Mouse (Mus musculus) megakaryocyte, embryonic 14.5 days (primary cell): ENCODE results near the gene Pld4. TPM values are rescaled to one million over a fixed set of nuclear protein-coding genes. Genes with fewer than 3 reads are reported as not detected.
"Not testable (repeated sequence)": the region's sequence is repeated elsewhere in the genome, so short reads cannot be mapped to it uniquely, and the experiment has no call there.

Source experiments
- H3K27me3 ChIP-seq: replicated peaks from 2 replicates; pipeline ENCODE3; 2012; ENCODE audit warnings: inconsistent platforms
- H3K36me3 ChIP-seq: replicated peaks from 2 replicates; pipeline ENCODE3; 2012; ENCODE audit warnings: low read length, inconsistent platforms, mixed read lengths
- H3K4me1 ChIP-seq: 2 replicates; pipeline ENCODE4 v1.6.1; 2012; ENCODE audit warnings: inconsistent platforms
- H3K4me3 ChIP-seq: replicated peaks from 2 replicates; pipeline ENCODE3; 2012; ENCODE audit warnings: moderate library complexity, mild to moderate bottlenecking, inconsistent platforms
- H3K9me3 ChIP-seq: 2 replicates; pipeline ENCODE4 v1.6.1; 2012; ENCODE audit warnings: inconsistent platforms
- FLI1 ChIP-seq: IDR thresholded peaks from 2 replicates; pipeline ENCODE4 v1.6.1; 2012; ENCODE audit warnings: low read length, inconsistent platforms, mixed read lengths
- GATA1 ChIP-seq: IDR thresholded peaks from 3 replicates; pipeline ENCODE4 v1.6.1; 2012; ENCODE audit warnings: mixed read lengths, low read length, inconsistent platforms, borderline replicate concordance
- polyA plus RNA-seq: library from polyadenylated mRNA; stranded (reverse); fragments of >175 nt; gene quantifications from 2 replicates; pipeline ENCODE4 v1.2.3, GENCODE M21; 2012; ENCODE audit warnings: low replicate concordance; ENCODE audit not compliant: insufficient read depth

The Pld4 gene
- polyA plus RNA-seq, 1 experiment = 36.3 TPM

DNA sequence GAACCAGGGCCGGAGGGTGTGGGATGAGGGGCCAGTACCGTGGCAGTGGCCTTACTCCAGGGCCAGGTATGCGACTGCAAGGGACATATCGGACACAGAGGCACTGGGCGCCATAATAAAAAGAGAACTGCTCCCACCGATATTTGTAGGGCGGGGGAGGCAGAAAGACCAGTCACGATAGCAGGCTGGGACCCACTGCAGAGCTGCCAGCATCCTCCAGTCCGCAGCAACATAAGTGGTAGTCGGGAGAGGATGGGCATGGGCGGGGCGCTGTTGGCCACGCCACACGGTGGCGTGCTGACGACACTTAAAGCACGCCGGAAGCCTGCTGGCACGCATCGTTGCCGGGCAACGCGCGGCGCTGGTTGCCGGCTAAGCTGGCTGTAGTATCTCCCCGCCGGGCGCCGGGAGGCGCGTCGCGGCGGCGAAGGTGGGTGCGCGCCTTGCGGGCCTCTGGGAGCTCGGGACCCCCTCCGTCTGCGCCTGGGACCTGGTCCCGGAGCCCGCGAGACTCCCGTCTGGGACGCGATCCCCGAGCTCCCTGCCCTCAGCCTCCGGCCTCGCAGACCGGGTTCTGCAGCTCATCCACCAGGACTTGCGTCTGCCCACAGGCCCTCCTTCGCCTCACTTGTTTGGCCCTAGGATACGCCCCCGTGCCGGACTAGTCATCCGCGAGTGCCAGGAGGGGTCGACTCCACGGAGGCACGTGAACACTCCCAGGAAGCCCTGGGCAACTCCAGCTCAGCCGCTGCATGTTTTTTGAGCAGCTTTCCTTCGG is 48.3 kb downstream of the Pld4 start, which contains the start of gene Clba1:
Gene Clba1, plus strand, starts transcription at position 351 of the 778 bp plus-strand sequence.
- Histone ChIP-seq H3K36me3 (peaks cover 34% of the 10 kb centered on the region), H3K4me1 (peaks cover 76% of the 10 kb centered on the region), H3K27me3 (peaks cover 22% of the 10 kb centered on the region), H3K4me3 (peak within 1 kb of the TSS; percentile 97), H3K9me3 (no peaks in the 10 kb centered on the region)
- TF ChIP-seq FLI1 (no peak), GATA1 (no peak)

DNA sequence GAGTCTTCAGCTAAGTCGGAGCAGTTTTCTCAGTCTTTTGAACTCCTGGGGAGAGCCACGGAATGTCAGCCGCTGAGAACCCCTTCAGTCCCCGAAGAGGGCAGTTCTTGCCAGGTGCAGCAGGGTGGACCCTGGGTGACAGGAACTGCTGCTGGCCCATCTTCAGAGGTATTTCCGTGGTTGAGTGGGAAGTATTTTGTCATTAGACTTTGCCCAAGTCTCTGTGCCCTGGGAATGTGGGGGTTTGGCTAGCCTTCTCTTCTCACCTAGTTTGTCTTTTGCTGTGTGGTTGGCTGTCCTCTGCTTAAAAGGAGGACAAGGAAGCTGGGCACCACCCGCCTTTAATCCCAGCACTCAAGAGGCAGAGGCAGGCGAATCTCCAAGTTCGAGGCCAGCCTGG is 49.2 kb downstream of the Pld4 start:
- TF ChIP-seq FLI1 (no peak), GATA1 (no peak)
- Histone ChIP-seq H3K36me3 (peaks cover 42% of the 10 kb centered on the region), H3K4me3 (peak overlapping the region; percentile 97), H3K27me3 (peaks cover 14% of the 10 kb centered on the region), H3K9me3 (no peaks in the 10 kb centered on the region), H3K4me1 (peaks cover 67% of the 10 kb centered on the region)

DNA sequence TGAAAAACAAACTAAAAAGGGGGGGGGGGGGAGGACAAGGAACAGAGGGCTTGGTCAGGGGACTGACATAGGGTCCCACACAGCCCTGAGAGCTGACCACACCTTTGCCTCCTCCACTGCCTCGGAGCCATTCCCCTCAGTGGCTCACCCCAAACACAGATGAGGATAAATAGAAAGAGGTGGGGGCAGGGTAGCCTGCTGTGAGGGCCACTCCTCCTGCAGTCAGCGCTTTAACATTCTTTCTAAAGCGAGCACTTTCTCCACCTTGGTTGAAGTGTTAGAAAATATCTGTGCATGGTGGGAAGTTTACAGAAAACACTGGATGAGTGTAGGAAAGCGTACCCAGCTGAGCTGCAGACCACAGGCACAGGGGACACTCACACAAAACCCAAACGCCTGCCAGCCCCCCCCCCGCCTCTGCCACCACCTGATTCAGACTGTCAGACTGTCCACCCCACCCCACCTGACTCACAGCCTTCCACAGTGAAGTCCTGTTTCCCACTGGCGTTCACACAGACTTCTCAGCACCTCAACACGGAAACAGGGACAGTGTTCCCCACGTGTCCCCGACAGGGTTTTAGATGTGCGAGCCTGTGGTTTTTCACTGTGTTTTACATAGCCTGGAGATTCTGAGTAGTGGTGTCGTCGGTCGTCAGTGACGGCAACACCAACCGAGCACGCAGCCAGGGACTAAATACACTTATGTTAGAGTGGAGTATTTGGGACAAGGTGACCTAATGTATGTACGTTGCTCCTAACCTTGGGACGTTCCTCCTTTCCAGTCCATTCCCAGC is 49.8 kb downstream of the Pld4 start:
- peaks cover 49% of the 10 kb centered on the region for H3K36me3 ChIP-seq
- no peak for TF ChIP-seq FLI1
- TF ChIP-seq GATA1 = no peak
- H3K9me3 ChIP-seq = no peaks in the 10 kb centered on the region
- peak overlapping the region; percentile 97 for H3K4me3 ChIP-seq
- peaks cover 7% of the 10 kb centered on the region for H3K27me3 ChIP-seq
- peaks cover 61% of the 10 kb centered on the region for H3K4me1 ChIP-seq

DNA sequence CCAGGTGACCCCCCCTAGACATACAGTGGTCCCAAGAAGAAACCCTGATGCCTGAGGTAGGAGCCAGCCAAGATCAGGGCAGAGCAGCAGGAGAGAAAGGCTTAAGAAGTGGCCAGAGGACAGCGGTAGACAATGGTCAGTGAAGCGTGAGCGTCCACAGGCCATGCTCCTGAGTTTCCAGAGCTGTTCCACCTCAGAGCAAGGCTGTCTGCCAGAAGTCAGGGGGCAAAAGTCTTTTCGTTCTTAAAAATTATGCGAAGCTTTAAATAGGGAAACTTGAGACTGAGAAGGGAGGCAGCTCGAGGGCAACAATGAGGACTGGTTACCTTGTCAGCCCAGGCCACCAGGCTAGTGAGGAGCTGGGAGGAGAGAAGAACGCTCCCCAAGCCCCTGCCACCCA is 52.9 kb downstream of the Pld4 start:
- peaks cover 40% of the 10 kb centered on the region for H3K4me1 ChIP-seq
- no peaks in the 10 kb centered on the region for H3K9me3 ChIP-seq
- no peak overlapping the region for H3K4me3 ChIP-seq
- no peaks in the 10 kb centered on the region for H3K27me3 ChIP-seq
- peaks cover 79% of the 10 kb centered on the region for H3K36me3 ChIP-seq
- TF ChIP-seq GATA1 (no peak), FLI1 (no peak)

DNA sequence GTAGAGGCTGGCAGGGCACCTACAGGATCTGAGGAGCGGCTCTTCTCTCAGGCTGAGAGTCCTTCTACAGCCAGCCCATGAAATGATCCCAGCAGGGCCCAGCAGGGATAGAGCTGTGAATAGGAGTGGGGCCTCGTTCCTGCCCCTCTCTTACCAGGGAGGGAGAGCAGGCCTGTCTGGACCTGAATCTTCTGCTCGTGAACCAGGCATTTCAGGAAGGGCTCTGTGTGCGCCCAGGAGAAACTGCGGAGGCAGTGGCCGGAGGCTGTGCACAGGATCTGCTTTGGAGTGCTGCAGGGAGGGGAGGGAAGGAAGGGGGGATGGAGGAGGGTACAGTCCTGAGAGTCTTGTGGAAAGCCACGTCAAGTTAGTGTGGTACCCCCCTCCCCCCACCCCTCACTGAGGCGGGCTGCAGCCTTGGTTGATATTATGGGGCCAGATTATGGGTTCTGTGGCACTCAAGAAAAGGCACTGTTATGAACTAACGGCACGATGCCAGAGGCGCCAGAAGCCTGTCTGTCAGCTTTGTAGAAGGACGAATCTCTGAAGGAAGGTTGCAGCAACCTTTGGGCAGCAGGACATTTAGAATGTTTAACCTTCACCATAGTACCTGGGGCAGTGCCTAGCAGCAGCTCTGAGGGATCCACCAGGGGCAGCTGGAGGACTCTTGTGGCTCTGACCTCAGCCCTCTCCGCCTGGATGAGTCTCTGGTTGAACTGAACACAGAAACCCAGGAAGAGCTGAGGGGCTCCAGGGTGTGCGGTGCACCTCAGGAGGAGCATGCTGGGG is 54.4 kb downstream of the Pld4 start:
- Histone ChIP-seq H3K36me3 (peaks cover 95% of the 10 kb centered on the region), H3K27me3 (no peaks in the 10 kb centered on the region), H3K4me1 (peaks cover 27% of the 10 kb centered on the region), H3K4me3 (no peak overlapping the region), H3K9me3 (no peaks in the 10 kb centered on the region)
- TF ChIP-seq FLI1 = no peak
- no peak for TF ChIP-seq GATA1

DNA sequence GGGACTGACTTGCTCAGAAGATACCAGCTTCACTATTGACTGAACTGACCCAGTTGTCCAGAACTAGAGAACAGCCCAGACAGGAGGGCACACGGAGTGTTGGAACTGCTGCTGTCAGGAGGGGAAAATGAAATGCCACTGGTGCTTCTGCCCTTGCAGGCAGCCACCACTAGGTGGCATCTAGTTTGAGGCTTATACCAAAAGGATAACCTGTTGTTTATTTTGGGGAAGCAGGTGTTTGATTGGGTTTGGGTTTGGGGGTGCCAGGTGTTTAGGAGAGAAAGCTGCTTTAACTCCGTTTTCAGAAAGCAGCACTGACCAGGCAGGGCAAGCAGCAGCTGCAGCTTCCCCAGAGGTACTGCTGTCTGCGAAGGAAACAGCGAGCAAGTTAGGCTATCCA is 55.8 kb downstream of the Pld4 start:
- no peaks in the 10 kb centered on the region for H3K27me3 ChIP-seq
- H3K4me3 ChIP-seq = no peak overlapping the region
- no peak for TF ChIP-seq FLI1
- no peak for TF ChIP-seq GATA1
- peaks cover 23% of the 10 kb centered on the region for H3K4me1 ChIP-seq
- no peaks in the 10 kb centered on the region for H3K9me3 ChIP-seq
- H3K36me3 ChIP-seq = peaks cover 100% of the 10 kb centered on the region

DNA sequence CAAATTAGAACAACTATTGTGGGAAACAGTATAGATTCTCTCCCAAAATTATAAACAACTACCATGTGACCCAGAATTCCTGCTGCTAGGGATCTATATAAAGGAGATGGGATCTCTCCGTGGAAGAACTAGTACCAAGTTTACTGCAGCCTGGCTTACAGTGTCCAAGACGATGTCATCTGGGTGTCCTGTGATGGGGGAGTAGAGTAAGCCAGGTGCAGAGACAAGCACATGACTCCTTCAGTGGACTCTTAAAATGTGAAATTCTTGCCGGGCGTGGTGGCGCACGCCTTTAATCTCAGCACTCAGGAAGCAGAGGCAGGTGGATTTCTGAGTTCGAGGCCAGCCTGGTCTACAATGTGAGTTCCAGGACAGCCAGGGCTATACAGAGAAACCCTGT is 56.4 kb downstream of the Pld4 start:
- H3K36me3 ChIP-seq = peaks cover 100% of the 10 kb centered on the region
- H3K27me3 ChIP-seq, H3K4me3 ChIP-seq, H3K9me3 ChIP-seq: not testable (repeated sequence)
- peaks cover 28% of the 10 kb centered on the region for H3K4me1 ChIP-seq

Other genes starting within 250 kb of the Pld4 start
- not detected in 2 replicates for gene Tmem179, start 243.9 kb upstream of the Pld4 start, polyA plus RNA-seq
- 569 and 1,129 TPM in 2 replicates for gene Inf2, start 171.9 kb upstream of the Pld4 start, polyA plus RNA-seq
- 10.1 and 38.2 TPM in 2 replicates for gene Adssl1, start 140.6 kb upstream of the Pld4 start, polyA plus RNA-seq
- gene Siva1, start 116.0 kb upstream of the Pld4 start, polyA plus RNA-seq = 33.7 and 63.6 TPM in 2 replicates
- 237 and 415 TPM in 2 replicates for gene Akt1, start 85.8 kb upstream of the Pld4 start, polyA plus RNA-seq
- 0.52 and 0.72 TPM in 2 replicates for gene Zbtb42, start 81.8 kb upstream of the Pld4 start, polyA plus RNA-seq
- gene Cep170b, start 40.2 kb upstream of the Pld4 start, polyA plus RNA-seq = 2.2 and 5.6 TPM in 2 replicates
- gene Ahnak2, start 42.0 kb downstream of the Pld4 start, polyA plus RNA-seq = 3.3 TPM in 1 of 2 replicates, not detected in the other
- gene Clba1, start 48.3 kb downstream of the Pld4 start, polyA plus RNA-seq = 8.2 and 25.4 TPM in 2 replicates
- 3.2 and 11.7 TPM in 2 replicates for gene Cdca4, start 68.8 kb downstream of the Pld4 start, polyA plus RNA-seq
- 1.2 TPM in 1 of 2 replicates, not detected in the other for gene Gpr132, start 107.6 kb downstream of the Pld4 start, polyA plus RNA-seq
- 4.8 and 14.7 TPM in 2 replicates for gene Jag2, start 169.1 kb downstream of the Pld4 start, polyA plus RNA-seq
- gene Nudt14, start 181.5 kb downstream of the Pld4 start, polyA plus RNA-seq = 14.1 and 42.5 TPM in 2 replicates
- gene Btbd6, start 215.8 kb downstream of the Pld4 start, polyA plus RNA-seq = 25.3 and 64.2 TPM in 2 replicates
- gene Brf1, start 240.0 kb downstream of the Pld4 start, polyA plus RNA-seq = 11.5 and 16.3 TPM in 2 replicates